Mouse (Mus musculus): ENCODE data around the gene Rgr.

GRCm38 (mm10) chr14:37032481-37033104, 16.2 kb downstream of the Rgr start:
- TF ChIP-seq CTCF (IDR thresholded peaks at IDR 0.05; ENCODE audit: low read depth) (no peak), EP300 (IDR thresholded peaks at IDR 0.05; ENCODE audit: low read depth) (no peak)
